Mouse (Mus musculus): ENCODE results near the gene Chrm4. TPM values are rescaled to one million over a fixed set of nuclear protein-coding genes. Genes with fewer than 3 reads are reported as not detected.

Chrm4 gene
- not detected for total RNA-seq (2021)
- long read RNA-seq, experiment 1 = 0 reads
- long read RNA-seq, experiment 2 = 0 reads

DNA sequence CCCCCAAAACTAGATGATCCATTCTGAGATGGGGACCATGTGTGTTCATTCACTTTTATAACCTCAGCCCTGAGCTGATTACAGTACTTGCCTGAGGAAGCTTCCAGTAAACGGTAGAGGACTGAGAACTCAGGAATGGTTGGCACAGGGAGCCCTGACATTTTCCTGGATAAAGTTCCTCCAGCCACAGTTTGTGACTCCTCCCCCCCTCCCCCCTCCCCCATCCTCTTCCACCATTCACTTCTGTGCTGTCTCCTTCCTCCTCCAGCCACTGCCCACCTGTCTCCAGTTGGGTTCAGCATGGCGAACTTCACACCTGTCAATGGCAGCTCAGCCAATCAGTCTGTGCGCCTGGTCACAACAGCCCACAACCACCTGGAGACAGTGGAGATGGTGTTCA lies at the start of gene Chrm4:
Gene Chrm4 (plus strand): TSS at position 301 of the 400 bp plus-strand sequence.
- DNase-seq = no peak
- intact Hi-C loops (cut with DNase I) = loop anchor here (10.0 kb wide), 1 partner anchor 222 kb away; no protein-coding TSS in a partner anchor

DNA sequence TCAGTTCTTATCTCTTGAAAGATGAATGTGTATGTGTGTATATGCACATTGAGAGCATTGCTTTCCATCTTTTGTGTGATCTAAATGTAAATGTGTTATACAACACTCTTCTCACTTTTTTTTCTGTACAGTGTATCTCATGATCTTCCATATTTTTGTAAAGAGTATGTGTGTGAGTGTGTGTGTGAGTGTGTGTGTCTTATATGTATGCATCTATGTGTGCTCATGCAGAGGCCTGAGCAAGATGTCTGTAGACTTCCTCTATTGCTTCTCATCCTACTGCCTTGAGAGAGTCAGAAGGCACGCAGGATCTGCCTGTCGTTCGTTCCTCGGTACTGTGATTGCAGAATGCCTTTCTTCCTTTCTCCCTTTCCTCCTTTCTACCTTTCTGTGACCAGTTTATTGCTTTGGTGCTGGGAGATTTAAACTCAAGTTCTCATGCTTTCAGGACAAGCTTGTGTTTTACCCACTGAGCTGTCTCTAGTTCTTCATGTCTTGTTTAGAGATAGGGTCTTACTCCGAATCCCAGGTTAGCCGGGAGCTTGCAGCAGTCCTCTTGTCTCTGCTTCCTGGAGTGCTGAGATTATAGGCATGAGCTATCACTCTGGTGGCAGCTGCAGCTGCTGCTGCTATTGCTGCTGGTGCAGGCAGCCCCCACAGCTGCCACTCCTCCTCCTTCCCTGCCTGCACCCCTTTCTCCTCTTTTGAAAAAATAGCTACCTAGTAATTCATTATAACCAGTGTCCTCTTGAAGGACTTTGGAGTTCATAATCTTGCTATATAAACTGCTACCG lies 48.5 kb upstream of the Chrm4 start:
- intact Hi-C loops (cut with DNase I) = no loop called here
- no peak for DNase-seq

DNA sequence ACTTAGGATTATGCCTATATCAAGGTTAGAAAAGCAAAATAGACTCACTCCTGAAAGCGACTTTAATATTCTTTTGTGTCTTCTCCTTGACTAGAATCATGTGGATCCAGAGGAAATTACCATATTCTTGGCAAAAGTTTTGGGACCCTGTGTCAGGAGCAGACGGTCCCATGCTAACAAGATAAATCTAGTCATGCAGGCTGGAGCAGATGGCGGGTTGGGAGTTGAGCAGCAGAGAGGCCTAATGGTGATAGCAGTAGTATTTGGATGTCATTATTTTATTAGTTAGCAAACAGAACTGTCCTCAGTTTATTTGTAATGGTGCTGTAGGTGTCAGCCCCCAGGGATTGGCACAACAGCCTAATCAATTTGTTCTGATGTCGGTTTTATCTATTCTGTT lies 43.1 kb upstream of the Chrm4 start:
- DNase-seq = no peak
- intact Hi-C loops (cut with DNase I) = loop anchor here (2.0 to 5.0 kb wide), 2 partner anchors 25 to 327 kb away; no protein-coding TSS in a partner anchor

DNA sequence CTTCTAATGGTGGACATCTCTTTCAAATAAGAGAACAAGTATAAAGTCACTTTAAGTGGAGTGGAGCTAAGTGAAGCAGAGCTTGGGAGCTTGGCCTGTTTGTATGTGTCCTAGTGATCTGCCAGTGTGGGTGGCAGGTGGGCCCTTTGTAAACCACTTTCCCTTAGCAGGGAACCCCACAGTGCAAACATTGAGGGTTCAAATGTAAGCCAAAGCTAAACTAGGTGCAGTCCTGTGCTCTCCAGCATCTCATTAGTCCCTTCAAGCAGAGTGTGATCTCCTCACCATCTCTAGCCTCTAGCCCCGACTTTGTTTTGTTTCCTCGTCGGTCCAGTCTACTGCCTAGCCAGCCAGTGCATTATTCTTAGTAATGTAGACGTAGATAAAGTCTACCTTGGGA lies 42.4 kb upstream of the Chrm4 start:
- no peak for DNase-seq
- intact Hi-C loops (cut with DNase I) = loop anchor here (5.0 kb wide), 1 partner anchor 327 kb away; no protein-coding TSS in a partner anchor

DNA sequence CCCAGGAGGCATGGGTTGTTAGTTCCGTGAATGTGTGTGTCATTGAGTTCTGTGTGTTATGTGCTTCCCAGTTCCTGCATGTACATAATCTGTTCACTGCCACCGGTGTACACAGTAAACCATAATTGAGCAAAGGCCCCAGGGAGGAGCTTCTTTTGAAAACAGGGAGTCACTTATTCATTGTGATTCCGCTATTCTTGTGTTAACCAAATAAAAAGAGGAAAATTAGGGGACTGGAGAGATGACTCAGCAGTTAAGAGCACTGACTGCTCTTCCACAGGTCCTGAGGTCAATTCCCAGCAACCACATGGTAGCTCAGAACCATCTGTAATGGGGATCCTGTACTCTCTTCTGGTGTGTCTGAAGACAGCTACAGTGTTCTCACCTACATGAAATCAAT lies 32.3 kb upstream of the Chrm4 start:
- intact Hi-C loops (cut with DNase I) = no loop called here
- DNase-seq = no peak

DNA sequence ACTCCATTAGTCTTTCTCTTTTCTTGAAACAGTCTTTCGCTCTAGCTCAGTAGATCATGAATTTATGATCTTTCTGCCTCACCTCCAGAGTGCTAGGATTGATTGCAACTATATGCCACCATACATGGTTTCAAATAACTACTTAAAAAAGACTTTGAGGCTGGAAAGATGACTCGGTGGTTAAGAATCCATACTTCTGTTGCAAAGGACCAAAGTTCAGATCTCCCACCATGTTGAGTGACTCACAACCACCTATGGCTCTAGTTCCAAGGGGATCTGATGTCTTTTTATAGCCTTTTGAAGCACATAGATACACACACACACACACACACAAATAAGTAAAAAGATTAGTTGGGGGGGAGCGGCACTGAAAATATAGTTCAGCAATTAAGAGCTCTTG lies 31.6 kb upstream of the Chrm4 start:
- intact Hi-C loops (cut with DNase I) = no loop called here
- no peak for DNase-seq

DNA sequence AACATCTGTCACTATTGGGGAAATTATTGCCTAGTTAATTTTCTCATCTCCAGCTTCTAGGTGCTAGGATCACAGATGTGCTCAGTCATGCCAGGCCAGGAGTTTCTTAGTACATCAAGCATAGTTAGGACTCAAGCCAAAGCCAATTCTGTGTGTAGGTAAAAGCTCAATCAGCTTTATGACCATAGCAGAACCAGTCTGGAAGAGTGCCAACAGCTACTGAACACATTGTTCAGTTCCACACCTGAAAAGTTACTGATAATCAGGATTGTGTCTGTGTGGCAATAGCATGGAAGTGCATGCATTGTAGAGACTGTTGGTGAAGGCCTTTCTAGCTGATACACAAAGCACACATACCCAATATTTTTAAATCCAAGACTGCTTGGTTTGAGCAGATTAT lies 29.1 kb upstream of the Chrm4 start:
- no peak for DNase-seq
- intact Hi-C loops (cut with DNase I) = no loop called here

DNA sequence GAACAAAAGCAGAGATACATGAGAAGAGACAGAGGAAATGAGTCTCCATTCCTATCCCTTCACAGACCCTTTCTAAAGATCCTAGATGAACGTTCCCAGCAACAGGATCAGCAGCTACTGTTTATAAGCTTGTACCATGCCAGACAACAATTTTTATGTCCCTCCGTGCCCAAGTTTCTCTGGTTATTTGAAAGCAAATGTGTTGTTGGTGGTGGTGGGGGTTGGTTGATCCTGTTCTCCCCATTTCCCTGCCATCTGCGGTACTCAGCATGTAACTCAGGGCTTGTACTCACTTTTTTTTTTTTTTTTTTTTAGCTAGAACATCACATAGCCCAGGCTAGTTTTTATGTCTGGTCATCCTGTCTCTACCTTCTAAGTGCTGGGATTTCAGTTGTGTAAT lies 27.9 kb upstream of the Chrm4 start:
- intact Hi-C loops (cut with DNase I) = no loop called here
- no peak for DNase-seq

DNA sequence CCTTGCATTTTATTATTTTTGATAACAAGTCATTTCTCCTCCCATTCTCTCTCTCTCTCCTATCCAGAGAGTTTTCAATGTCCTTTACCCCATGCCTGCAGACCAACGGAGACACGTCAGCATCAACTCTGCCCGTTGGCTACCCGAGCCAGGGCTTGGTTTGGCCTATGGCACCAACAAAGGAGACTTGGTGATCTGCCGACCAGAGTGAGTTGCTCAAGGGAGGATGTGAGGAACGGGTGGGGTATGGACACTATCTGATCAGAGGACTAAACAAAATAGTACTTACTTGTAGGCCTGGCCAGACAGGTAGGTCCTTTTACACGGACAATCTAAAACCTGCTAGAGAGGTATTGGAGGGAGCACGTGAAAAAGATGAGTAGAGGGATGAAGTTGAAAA lies 26.6 kb upstream of the Chrm4 start:
- intact Hi-C loops (cut with DNase I) = no loop called here
- DNase-seq = no peak

DNA sequence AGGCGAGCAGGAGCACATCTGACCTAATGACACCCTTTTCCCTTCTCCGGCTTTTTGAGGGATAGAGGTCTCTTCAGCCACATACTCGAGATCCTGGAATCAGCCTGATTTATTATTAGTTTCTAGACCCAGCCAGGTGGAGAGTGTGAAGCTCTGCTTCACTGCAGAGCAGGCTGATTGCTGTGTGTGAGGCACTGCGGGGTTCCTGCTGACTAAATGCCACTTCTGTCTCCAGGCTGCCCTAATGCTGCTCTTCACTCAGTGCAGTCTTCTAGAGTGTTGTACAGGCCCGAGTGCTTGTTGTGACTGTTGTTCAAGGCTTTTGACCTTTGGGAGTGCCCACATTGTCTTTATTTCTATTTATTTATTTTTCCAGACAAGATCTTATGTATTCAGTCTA lies 24.7 kb upstream of the Chrm4 start:
- DNase-seq = no peak
- intact Hi-C loops (cut with DNase I) = no loop called here

DNA sequence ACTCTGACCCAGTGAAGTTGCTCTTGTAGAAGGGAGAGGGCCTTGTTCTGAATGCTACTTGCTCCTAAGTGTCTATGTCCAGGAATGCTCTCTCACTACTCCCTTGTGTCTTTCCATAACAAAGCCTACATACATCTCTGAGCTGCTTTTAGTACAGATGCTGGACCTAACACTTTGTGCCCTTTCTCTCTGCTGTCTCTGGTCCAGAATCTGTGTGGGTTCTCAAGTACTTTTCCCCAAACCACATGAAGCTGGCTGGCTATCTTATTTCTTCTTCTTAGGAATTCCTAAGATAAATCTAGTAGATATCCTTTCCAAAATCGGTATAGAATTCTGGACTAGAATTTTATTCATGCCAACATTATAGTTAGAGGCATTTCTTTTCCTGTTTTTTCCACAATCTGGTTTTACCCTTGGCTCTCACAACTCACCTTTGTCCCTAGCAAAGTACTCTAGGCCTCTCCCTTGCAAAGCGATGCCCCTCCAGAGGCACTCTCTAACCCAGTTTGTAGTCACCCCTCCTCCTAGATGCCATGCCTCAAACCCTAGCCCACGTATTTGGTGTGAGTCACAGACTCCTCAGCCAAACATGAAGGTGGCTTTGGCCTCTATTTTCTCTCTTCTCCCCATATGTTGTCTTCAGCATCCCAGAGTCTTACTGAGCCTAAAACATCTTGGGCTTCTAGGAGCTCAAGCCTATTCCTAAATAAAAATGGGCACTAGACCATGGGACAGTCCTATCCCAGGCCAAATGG lies 23.7 kb upstream of the Chrm4 start:
- intact Hi-C loops (cut with DNase I) = no loop called here
- no peak for DNase-seq

DNA sequence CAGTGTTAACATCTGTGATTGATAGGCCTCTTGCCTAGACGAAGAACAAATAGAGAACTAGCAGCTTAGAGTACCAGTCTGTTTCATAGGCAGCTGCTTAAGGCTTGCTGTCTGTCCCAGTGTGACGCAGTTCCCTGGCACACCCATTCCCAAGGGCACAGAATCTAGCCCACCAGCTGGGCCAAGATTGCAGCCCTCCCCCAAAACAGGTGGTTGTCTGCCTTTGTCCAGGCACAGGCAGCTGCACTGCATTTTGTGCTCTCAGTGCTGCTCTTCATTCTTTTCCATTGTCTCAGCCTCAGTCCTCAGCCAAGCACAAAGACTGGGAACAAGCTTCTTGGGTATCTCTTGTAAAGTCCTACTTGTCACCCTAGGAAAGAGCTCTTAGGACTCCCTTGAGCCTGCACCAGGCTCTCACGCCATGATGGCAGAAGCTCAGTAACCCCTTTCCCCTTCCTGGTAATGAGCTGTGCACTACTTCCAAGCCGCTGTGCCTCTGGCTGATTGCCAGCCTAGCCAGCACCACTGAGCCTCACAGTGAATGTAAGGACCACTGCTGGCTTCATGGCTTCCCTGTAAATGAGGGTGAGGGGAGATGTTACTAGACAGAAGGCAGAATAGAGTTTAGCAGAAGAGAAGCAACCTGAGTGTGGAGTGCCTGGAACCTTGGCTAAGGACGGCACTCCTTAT lies 22.3 kb upstream of the Chrm4 start:
- DNase-seq = no peak
- intact Hi-C loops (cut with DNase I) = no loop called here

DNA sequence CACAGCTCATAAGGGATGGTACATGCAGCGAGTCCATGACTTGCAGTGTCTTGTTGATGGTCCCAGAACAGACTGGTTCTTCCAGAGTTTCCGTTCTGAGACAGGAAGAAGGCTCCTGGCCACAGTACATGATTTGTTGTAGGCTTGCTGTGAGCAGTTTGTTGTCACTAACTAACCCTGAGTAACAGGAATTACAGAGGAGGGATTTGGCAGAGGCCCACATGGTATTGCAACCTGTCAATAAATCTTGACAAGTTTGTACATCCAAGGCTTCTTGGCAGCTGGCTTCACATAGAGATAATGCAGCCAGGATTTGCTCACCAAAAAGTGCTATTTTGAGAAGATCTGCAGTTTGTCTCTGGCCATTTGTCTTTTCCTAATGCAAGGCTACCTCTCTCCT lies 20.9 kb upstream of the Chrm4 start:
- DNase-seq = no peak
- intact Hi-C loops (cut with DNase I) = no loop called here

DNA sequence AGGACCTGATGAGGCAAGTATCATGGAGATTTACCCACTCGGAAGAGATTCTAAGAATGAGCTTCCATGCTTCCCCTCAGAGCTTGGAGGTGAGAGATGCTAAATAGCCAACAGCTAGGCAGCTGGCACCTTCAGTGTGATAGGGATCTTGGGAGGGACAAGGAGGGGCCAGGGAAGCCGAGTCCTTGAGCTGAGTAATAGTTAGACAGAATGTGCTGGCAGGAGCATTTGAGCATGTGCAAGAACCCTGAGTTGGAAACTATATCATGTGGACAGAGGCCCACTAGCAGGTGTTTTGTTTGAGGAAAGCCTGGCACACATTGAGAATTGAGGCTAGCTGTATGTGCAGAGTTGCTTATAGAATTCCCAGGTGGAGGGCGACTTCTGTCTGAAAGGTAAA lies 14.4 kb upstream of the Chrm4 start:
- no peak for DNase-seq
- intact Hi-C loops (cut with DNase I) = no loop called here

DNA sequence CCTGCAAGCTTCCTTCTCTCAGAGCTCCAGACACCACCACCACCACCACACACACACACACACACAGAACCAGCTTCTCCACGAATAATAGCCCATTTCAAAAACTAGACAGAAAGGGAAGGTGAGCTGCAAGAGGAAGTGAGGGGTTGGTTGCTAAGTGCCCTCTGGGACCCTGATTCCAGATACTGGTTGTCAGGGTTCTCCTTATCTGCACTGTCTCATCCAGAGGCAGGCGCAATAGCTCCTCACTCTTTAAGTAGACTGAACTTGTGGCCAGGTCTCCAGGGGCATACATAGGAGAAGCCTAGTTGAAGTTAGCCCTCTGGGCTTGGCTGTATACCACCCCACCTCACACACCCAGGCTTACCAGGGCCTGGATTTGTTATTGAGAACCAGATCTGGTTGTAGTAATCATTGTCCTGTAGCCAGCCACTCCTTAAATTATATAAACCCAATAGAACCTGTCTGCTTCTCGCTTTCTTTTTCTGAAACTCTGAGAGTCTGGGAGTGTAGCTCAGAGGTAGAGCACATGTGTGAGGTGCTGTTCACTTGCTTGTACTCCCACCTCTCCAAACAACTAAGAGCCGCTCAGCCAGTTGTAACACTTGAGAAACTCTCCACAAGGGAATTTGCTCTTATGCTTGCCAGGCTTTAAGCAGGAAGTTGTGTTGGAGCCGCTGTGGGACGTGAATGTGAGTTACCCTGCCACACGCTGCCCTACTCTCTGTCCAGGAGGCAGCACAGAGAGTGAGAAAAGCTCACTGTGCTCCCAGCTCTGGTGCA lies 13.5 kb upstream of the Chrm4 start:
- intact Hi-C loops (cut with DNase I) = no loop called here
- no peak for DNase-seq

DNA sequence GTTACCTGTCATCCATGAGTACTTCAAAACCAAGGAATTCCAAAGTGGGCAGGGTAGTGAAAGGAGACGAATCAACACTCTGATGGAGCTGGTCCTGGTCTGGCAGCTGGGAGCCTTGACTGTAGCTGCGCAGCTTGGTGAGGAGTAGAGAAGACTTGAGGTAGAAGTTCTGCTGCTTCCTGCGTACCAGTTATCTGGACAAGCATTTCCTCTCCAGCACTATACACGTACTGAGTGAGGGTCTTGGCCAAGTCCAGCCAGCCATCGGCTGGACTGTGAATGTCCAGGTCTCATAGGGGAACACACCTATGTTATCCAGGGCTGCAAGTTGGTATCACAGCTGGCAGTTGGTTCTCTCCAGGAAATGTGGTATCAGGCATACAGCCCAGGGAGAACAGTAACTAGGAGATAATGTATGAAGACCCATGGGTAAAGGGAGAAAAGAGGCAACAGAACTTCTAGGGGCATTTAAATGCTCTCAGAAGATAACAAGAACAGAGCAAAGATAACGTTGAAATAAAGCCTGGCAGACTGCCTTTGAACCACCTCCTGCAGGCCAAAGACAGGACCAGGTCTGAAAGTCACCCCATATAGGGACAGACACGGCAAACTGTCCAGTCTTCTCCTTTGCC lies 10.6 kb upstream of the Chrm4 start:
- intact Hi-C loops (cut with DNase I) = no loop called here
- no peak for DNase-seq

DNA sequence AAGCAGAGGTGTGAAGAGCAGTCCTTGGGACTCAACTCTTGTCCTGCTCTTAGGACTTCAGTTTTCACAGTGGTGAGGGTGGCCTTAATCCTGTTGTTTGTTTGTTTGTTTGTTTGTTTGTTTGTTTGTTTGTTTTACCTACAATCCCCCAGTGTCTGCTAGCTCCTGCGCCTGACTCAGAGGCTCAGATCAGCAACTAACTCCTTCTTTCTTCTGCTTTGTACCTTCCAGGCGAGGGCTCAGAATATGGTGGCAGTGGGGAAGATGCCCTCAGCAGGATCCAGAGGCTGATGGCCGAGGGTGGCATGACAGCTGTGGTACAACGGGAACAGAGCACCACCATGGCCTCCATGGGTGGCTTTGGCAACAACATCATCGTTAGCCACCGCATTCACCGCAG lies 10.0 kb upstream of the Chrm4 start:
- DNase-seq = no peak
- intact Hi-C loops (cut with DNase I) = no loop called here

DNA sequence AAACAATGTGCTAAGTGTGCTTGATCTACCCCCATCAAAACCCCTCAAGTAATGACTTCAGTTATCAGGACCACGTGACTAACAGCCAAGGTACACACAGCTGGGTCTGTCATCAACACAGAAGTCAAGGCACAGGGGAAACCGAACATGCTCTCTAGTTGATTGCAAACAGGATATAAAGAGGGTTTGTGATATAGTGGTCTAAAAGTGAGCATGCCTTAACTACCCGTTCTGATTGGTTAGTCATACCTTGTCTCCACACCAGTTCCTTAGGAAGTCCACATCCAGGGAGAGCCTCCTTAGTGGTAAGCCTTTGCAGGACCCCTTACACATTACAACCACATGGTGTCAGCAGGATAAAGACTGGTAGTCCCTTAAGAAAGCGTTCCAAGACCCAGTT lies 6.9 kb upstream of the Chrm4 start:
- DNase-seq = no peak
- intact Hi-C loops (cut with DNase I) = loop anchor here (5.0 to 10.0 kb wide), 2 partner anchors 53 to 215 kb away; no protein-coding TSS in a partner anchor

DNA sequence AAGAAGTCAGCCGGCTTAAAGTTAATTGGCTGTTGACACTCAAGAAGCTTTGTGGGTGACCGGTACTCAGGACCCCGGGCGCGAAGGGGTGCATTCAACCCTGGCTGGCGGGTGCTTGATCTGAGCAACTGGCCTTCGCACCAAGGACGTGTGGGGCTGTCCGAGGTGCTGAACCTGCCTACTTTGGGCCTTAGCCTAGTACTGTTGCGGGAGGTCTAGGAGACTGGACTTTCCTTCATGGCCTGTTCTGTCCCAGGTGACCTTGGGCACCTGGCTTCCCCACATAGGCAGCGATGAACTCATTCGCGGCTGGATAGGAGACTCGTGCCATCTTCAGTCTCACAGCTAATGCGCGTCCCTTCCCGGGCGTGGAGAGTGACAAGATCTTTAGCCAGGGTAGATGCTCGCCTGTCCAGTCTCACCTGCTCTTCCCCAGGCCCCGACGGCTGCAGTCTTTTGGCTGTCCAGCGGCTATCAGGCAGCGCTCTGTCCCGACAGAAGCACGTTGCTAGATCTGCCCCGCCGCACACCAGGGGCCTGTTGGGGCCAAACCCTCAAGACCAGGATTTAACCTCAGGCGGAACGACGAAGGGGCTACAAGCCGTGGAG lies 5.8 kb upstream of the Chrm4 start:
- intact Hi-C loops (cut with DNase I) = loop anchor here (5.0 to 10.0 kb wide), 2 partner anchors 54 to 216 kb away; no protein-coding TSS in a partner anchor
- peak in 1 of 2 experiments; percentile 60 for DNase-seq

Measured in gastrocnemius, postnatal 36 days (tissue).